Mouse (Mus musculus): ENCODE data around the gene Fgfr2.

Fgfr2 gene

GRCm38 (mm10) chr7:130650621-130651020 lies 2472.5 kb downstream of the Fgfr2 start:
- no peak for DNase-seq (ENCODE audit: low spot score in 2 of 2)

GRCm38 (mm10) chr7:130649257-130649656 lies 2473.9 kb downstream of the Fgfr2 start:
- no peak for DNase-seq (ENCODE audit: low spot score in 2 of 2)

GRCm38 (mm10) chr7:130648061-130648460 lies 2475.1 kb downstream of the Fgfr2 start:
- DNase-seq (ENCODE audit: low spot score in 2 of 2), result no peak

- no peak for DNase-seq (ENCODE audit: low spot score in 2 of 2)
Observed at GRCm38 (mm10) chr7:130646762-130647139, 2476.4 kb downstream of the Fgfr2 start.

- no peak for DNase-seq (ENCODE audit: low spot score in 2 of 2)
Observed at GRCm38 (mm10) chr7:130645994-130646761, 2477.0 kb downstream of the Fgfr2 start.

GRCm38 (mm10) chr7:130645332-130645993 lies 2477.7 kb downstream of the Fgfr2 start:
- no peak for DNase-seq (ENCODE audit: low spot score in 2 of 2)

- no peak for DNase-seq (ENCODE audit: low spot score in 2 of 2)
Observed at GRCm38 (mm10) chr7:130640681-130641080, 2482.5 kb downstream of the Fgfr2 start.

GRCm38 (mm10) chr7:130637811-130638210 lies 2485.3 kb downstream of the Fgfr2 start:
- DNase-seq (ENCODE audit: low spot score in 2 of 2), result no peak

GRCm38 (mm10) chr7:130636902-130637301 lies 2486.2 kb downstream of the Fgfr2 start:
- no peak for DNase-seq (ENCODE audit: low spot score in 2 of 2)

- DNase-seq (ENCODE audit: low spot score in 2 of 2), result no peak
Observed at GRCm38 (mm10) chr7:130636274-130636673, 2486.9 kb downstream of the Fgfr2 start.

- DNase-seq (ENCODE audit: low spot score in 2 of 2), result no peak
Observed at GRCm38 (mm10) chr7:130635212-130635611, 2487.9 kb downstream of the Fgfr2 start.

- DNase-seq (ENCODE audit: low spot score in 2 of 2), result no peak
Observed at GRCm38 (mm10) chr7:130634259-130634871, 2488.8 kb downstream of the Fgfr2 start.

- DNase-seq (ENCODE audit: low spot score in 2 of 2), result no peak
Observed at GRCm38 (mm10) chr7:130632379-130632732, 2490.8 kb downstream of the Fgfr2 start.

- DNase-seq (ENCODE audit: low spot score in 2 of 2), result no peak
Observed at GRCm38 (mm10) chr7:130631553-130632378, 2491.4 kb downstream of the Fgfr2 start.

- DNase-seq (ENCODE audit: low spot score in 2 of 2), result no peak
Observed at GRCm38 (mm10) chr7:130630956-130631355, 2492.2 kb downstream of the Fgfr2 start.

- DNase-seq (ENCODE audit: low spot score in 2 of 2), result no peak
Observed at GRCm38 (mm10) chr7:130629999-130630398, 2493.2 kb downstream of the Fgfr2 start.

- no peak for DNase-seq (ENCODE audit: low spot score in 2 of 2)
Observed at GRCm38 (mm10) chr7:130628601-130629000, 2494.5 kb downstream of the Fgfr2 start.

- DNase-seq (ENCODE audit: low spot score in 2 of 2), result no peak
Observed at GRCm38 (mm10) chr7:130625361-130625760, 2497.8 kb downstream of the Fgfr2 start.

GRCm38 (mm10) chr7:130624299-130624698 lies 2498.9 kb downstream of the Fgfr2 start:
- no peak for DNase-seq (ENCODE audit: low spot score in 2 of 2)

GRCm38 (mm10) chr7:130622359-130622758 lies 2500.8 kb downstream of the Fgfr2 start:
- no peak for DNase-seq (ENCODE audit: low spot score in 2 of 2)

- DNase-seq (ENCODE audit: low spot score in 2 of 2), result no peak
Observed at GRCm38 (mm10) chr7:130621953-130622352, 2501.2 kb downstream of the Fgfr2 start.

- DNase-seq (ENCODE audit: low spot score in 2 of 2), result no peak
Observed at GRCm38 (mm10) chr7:130621068-130621467, 2502.1 kb downstream of the Fgfr2 start.
